ENCODE assay signal across 7 mouse cellular contexts in the genomic region with DNA sequence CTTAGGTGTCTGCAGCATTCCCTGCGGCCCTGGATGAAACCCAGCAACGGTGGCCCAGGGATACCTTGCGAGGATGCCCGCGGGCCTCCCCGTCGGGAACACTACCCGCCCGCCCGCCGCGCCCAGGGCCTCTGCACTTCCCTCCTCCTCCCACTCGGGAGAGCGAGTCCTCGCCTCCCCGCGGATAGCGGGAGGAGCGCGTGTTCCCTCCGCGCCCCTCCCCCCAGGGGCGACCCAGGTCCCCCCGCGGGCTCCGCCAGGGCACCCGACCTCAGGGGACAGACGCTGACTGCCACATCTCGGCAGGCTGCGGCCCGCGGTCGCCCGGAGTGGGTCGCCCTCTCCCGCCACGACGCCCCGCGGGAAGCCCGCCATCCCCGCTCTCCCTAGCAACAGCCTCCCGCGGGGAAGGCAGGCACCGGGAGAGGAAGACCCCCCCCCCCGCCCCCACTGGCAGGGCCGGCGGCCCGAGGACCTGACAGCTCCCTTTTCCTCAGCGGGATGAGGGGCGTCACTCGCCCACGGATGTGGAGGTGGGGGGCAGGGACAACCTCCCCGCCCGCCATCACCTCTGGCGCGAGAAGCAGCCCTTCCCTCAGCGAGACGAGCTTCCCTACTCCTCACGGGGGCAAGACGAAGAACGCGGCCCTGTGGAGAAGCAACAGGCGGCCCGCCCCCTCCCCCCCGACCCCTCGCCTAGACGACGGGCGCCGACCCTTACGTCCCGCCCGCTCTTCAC. TPM values are rescaled to one million over a fixed set of nuclear protein-coding genes. Genes with fewer than 3 reads are reported as not detected.
DNase-seq lines count a peak whose midpoint lies in the region; ATAC-seq lines count a peak whose summit lies in the region.

No protein-coding gene starts in this region.

- peak; percentile 20; the same call in 1 of the 2 replicates for ATAC-seq in limb, embryonic 11.5 days (ENCODE audit: insufficient number of reproducible peaks, low FRiP score, low TSS enrichment, low read depth)
- peak; percentile 38 for ATAC-seq in midbrain, embryonic 14.5 days (ENCODE audit: low FRiP score, low TSS enrichment)

- under 1% methylated on average over 46 of the region's 74 CpGs for WGBS in limb, embryonic 11.5 days
- WGBS in midbrain, embryonic 14.5 days: under 1% methylated on average over 63 of the region's 74 CpGs

- H3K9ac ChIP-seq in limb, embryonic 11.5 days (ENCODE audit: low read length): peak overlapping the region; percentile 88
- peak overlapping the region; percentile 73 for H3K9ac ChIP-seq in midbrain, embryonic 14.5 days (replicated peaks; ENCODE audit: low read length)

- no peaks in the 10 kb centered on the region for H3K27me3 ChIP-seq in limb, embryonic 11.5 days (ENCODE audit: control insufficient read depth, insufficient read depth, low read length)
- no peaks in the 10 kb centered on the region for H3K27me3 ChIP-seq in midbrain, embryonic 14.5 days (ENCODE audit: control insufficient read depth, insufficient read depth, low read length)

- peak overlapping the region; percentile 91 for H3K27ac ChIP-seq in limb, embryonic 11.5 days (replicated peaks; ENCODE audit: low read depth, low read length)
- H3K27ac ChIP-seq in midbrain, embryonic 14.5 days (replicated peaks; ENCODE audit: low read depth, low read length): peak overlapping the region; percentile 85

- no peaks in the 10 kb centered on the region for H3K9me3 ChIP-seq in limb, embryonic 11.5 days (ENCODE audit: control insufficient read depth, low read length)
- H3K9me3 ChIP-seq in midbrain, embryonic 14.5 days (ENCODE audit: control insufficient read depth, low read length): no peaks in the 10 kb centered on the region

- H3K4me2 ChIP-seq in limb, embryonic 11.5 days (ENCODE audit: low read depth, severe bottlenecking): peak overlapping the region; percentile 58
- H3K4me2 ChIP-seq in midbrain, embryonic 14.5 days (ENCODE audit: low read length): peak overlapping the region; percentile 70

- no peaks in the 10 kb centered on the region for H3K36me3 ChIP-seq in limb, embryonic 11.5 days (ENCODE audit: control insufficient read depth, insufficient read depth, low read length)
- peaks cover 2% of the 10 kb centered on the region; the same call in 1 of the 2 replicates for H3K36me3 ChIP-seq in midbrain, embryonic 14.5 days (ENCODE audit: control insufficient read depth, insufficient read depth, low read length)

- peak; percentile 85 for DNase-seq in ZHBTc4 (ENCODE audit: low read depth, low spot score)
- peak; percentile 83 for DNase-seq in cerebellum, adult 11-12 months
- peak; percentile 73 for DNase-seq in frontal cortex, postnatal 10 days (ENCODE audit: low spot score in 2 of 2)
- peak; percentile 65 for DNase-seq in induced T-regulatory cell, adult 2 months (ENCODE audit: low read depth)
- no peak for DNase-seq in limb, embryonic 11.5 days (ENCODE audit: low spot score)
- peak; percentile 74 for DNase-seq in midbrain, embryonic 14.5 days
- peak; percentile 58 to 62 for DNase-seq in spleen, postnatal 10 days (ENCODE audit: low spot score in 2 of 2)

- peaks cover 12% of the 10 kb centered on the region for H3K4me1 ChIP-seq in limb, embryonic 11.5 days (ENCODE audit: control insufficient read depth, insufficient read depth, low read length)
- H3K4me1 ChIP-seq in midbrain, embryonic 14.5 days (ENCODE audit: control insufficient read depth, insufficient read depth, low read length): peaks cover 10% of the 10 kb centered on the region

- peak overlapping the region; percentile 94 for H3K4me3 ChIP-seq in limb, embryonic 11.5 days (ENCODE audit: low read depth, low read length)
- peak overlapping the region; percentile 80 for H3K4me3 ChIP-seq in midbrain, embryonic 14.5 days (replicated peaks; ENCODE audit: low read depth, low read length)

RNA-seq across cellular contexts. Expression of a gene that starts 0.6 kb away (rescaled TPM):
- polyA plus RNA-seq in limb, embryonic 11.5 days (2014; fragmentation: Nextera tagmentation; extraction: Ambion mirVana): 30.5 and 32.3 TPM in 2 replicates
- 18.2 and 23.7 TPM in 2 replicates for polyA plus RNA-seq in midbrain, embryonic 14.5 days (2014; fragmentation: Nextera tagmentation; extraction: Ambion mirVana)

RNA-seq across cellular contexts. Expression of a gene that starts 0.6 kb away (rescaled TPM):
- polyA plus RNA-seq in limb, embryonic 11.5 days (2014; fragmentation: Nextera tagmentation; extraction: Ambion mirVana): 83.1 and 84.8 TPM in 2 replicates
- 116 and 122 TPM in 2 replicates for polyA plus RNA-seq in midbrain, embryonic 14.5 days (2014; fragmentation: Nextera tagmentation; extraction: Ambion mirVana)

RNA-seq across cellular contexts. Expression of a gene that starts 52.2 kb away (rescaled TPM):
- 3.7 and 4.5 TPM in 2 replicates for polyA plus RNA-seq in limb, embryonic 11.5 days (2014; fragmentation: Nextera tagmentation; extraction: Ambion mirVana)
- 5.6 and 8.0 TPM in 2 replicates for polyA plus RNA-seq in midbrain, embryonic 14.5 days (2014; fragmentation: Nextera tagmentation; extraction: Ambion mirVana)
